Mouse (Mus musculus): ENCODE results near the gene Oit3. TPM values are rescaled to one million over a fixed set of nuclear protein-coding genes. Genes with fewer than 3 reads are reported as not detected.

The Oit3 gene
- total RNA-seq, 2 experiments from 2014 or later: 2.0 to 2.3 TPM

Other genes with a start within 250 kb of the Oit3 start
- gene Sept10, start 219.9 kb downstream of the Oit3 start, total RNA-seq (2021): 10 to 100 TPM; 36.5 to 38.8 TPM
- gene Sowahc, start 219.8 kb downstream of the Oit3 start, total RNA-seq (2021): 10 to 100 TPM; 34.8 to 56.6 TPM
- 100 to 1,000 TPM in 1 of 2 experiments, 10 to 100 TPM in 1; 82.5 to 154 TPM for gene P4ha1, start 118.5 kb downstream of the Oit3 start, total RNA-seq (2021)
- gene Gm10273, start 46.1 kb downstream of the Oit3 start, total RNA-seq (2021): 10 to 100 TPM; 64.8 to 84.7 TPM
- gene Pla2g12b, start 38.1 kb downstream of the Oit3 start, total RNA-seq (2021): not detected
- gene Gm10322, start 174.3 kb upstream of the Oit3 start, total RNA-seq (2021): not detected
- gene Mcu, start 174.9 kb upstream of the Oit3 start, total RNA-seq (2021): 10 to 100 TPM; 26.2 to 36.8 TPM